Mouse (Mus musculus) heart, postnatal 10 days (tissue): ENCODE measurements around the gene Krt88. TPM values are rescaled to one million over a fixed set of nuclear protein-coding genes. Genes with fewer than 3 reads are reported as not detected.
A peak's percentile ranks its signal among the peaks of the same experiment; 100 is the strongest.

Source experiments
- DNase-seq, 2 experiments: peaks; one replicate each; pipeline ENCODE4 v3.0.0; 2021
- intact Hi-C: fragments of 180-260 bp; cut with DNase I; formaldehyde crosslinking; loops from one replicate; pipeline ENCODE4 v1.15.1; 2025
- total RNA-seq, 2 experiments: library from RNA; stranded (reverse); gene quantifications; 2 replicates each; pipeline ENCODE4 v1.2.3; 2021

The Krt88 gene
- not detected for total RNA-seq

GRCm38 (mm10) chr15:101447444-101447843 lies at the start of gene Krt88:
TSS of gene Krt88 (plus strand) at chr15:101447744.
- intact Hi-C loops, result no loop called here
- DNase-seq, result no peak

GRCm38 (mm10) chr15:101398269-101398668 lies 49.3 kb upstream of the Krt88 start:
- DNase-seq, result peak; percentile 68 to 73
- intact Hi-C loops, result no loop called here

- DNase-seq, result no peak
- intact Hi-C loops, result no loop called here
These were observed 36.8 kb upstream of the Krt88 start, which contains the start of gene Krt7 for GRCm38 (mm10) chr15:101410775-101411174. TSS of gene Krt7 (plus strand) at chr15:101411043.

- intact Hi-C loops, result no loop called here
- DNase-seq, result no peak
These were observed 35.4 kb upstream of the Krt88 start for GRCm38 (mm10) chr15:101412188-101412587.

GRCm38 (mm10) chr15:101413916-101414635 lies 33.5 kb upstream of the Krt88 start:
- intact Hi-C loops, result no loop called here
- DNase-seq, result peak in 1 of 2 experiments; percentile 29

GRCm38 (mm10) chr15:101414807-101415565 lies 32.6 kb upstream of the Krt88 start:
- intact Hi-C loops, result no loop called here

GRCm38 (mm10) chr15:101418950-101419349 lies 28.6 kb upstream of the Krt88 start:
- DNase-seq, result peak; percentile 34 to 37
- intact Hi-C loops, result no loop called here

More at GRCm38 (mm10) chr15:101414807-101415565, 32.6 kb upstream of the Krt88 start:
- DNase-seq, result no peak

GRCm38 (mm10) chr15:101420903-101421302 lies 26.6 kb upstream of the Krt88 start:
- DNase-seq, result peak; percentile 41 to 43
- intact Hi-C loops, result loop anchor here (2.0 kb wide), 1 partner anchor 78 kb away; no protein-coding TSS in a partner anchor

GRCm38 (mm10) chr15:101424914-101425313 lies 22.6 kb upstream of the Krt88 start:
- intact Hi-C loops, result no loop called here
- no peak for DNase-seq

- no peak for DNase-seq
These were observed 10.9 kb upstream of the Krt88 start for GRCm38 (mm10) chr15:101436611-101437010.

GRCm38 (mm10) chr15:101438555-101438954 lies 9.0 kb upstream of the Krt88 start, which contains the start of gene Krt87:
TSS of gene Krt87 (minus strand) at chr15:101438804.
- intact Hi-C loops, result no loop called here
- no peak for DNase-seq

More at GRCm38 (mm10) chr15:101436611-101437010, 10.9 kb upstream of the Krt88 start:
- intact Hi-C loops, result no loop called here

GRCm38 (mm10) chr15:101440837-101441236 lies 6.7 kb upstream of the Krt88 start:
- DNase-seq, result no peak
- intact Hi-C loops, result no loop called here

GRCm38 (mm10) chr15:101446572-101446971 lies 972 bp upstream of the Krt88 start:
- intact Hi-C loops, result no loop called here

GRCm38 (mm10) chr15:101453093-101453736 lies 5.7 kb downstream of the Krt88 start:
- DNase-seq, result peak; percentile 82 to 88
- intact Hi-C loops, result loop anchor here (1.0 kb wide), 1 partner anchor 113 kb away; no protein-coding TSS in a partner anchor

More at GRCm38 (mm10) chr15:101446572-101446971, 972 bp upstream of the Krt88 start:
- DNase-seq, result peak; percentile 62 to 73

- no peak for DNase-seq
- intact Hi-C loops, result no loop called here
These were observed 7.2 kb downstream of the Krt88 start for GRCm38 (mm10) chr15:101454774-101455173.

- intact Hi-C loops, result no loop called here
- no peak for DNase-seq
These were observed 7.7 kb downstream of the Krt88 start for GRCm38 (mm10) chr15:101455292-101455691.

GRCm38 (mm10) chr15:101455891-101456290 lies 8.3 kb downstream of the Krt88 start:
- intact Hi-C loops, result no loop called here
- no peak for DNase-seq

- DNase-seq, result peak; percentile 16 to 36
- intact Hi-C loops, result no loop called here
These were observed 10.9 kb downstream of the Krt88 start for GRCm38 (mm10) chr15:101458361-101458930.

GRCm38 (mm10) chr15:101459283-101459682 lies 11.7 kb downstream of the Krt88 start:
- DNase-seq, result no peak
- intact Hi-C loops, result no loop called here

GRCm38 (mm10) chr15:101463651-101464050 lies 16.1 kb downstream of the Krt88 start, which contains the start of gene Krt81:
TSS of gene Krt81 (minus strand) at chr15:101463751.
- no peak for DNase-seq
- intact Hi-C loops, result no loop called here
